Mouse (Mus musculus) mouse embryonic stem cell (cell line): ENCODE data around the gene Mrps18c.

Source experiments
- in situ Hi-C, 2 experiments: fragments of 300-500 bp; cut with MboI; formaldehyde crosslinking; loops; 1 replicate in 1 of 2; 3 replicates in 1 of 2; pipeline ENCODE4 v1.14.3; 2019 to 2020; ENCODE audit warnings: low sequenced_read_pairs in 2 of 2, low pct_unique_long_range_greater_than_20kb in 1 of 2, mixed read lengths in 1 of 2; ENCODE audit not compliant: unreplicated experiment in 1 of 2

Gene Mrps18c

GRCm38 (mm10) chr5:100820483-100821184, 22.2 kb downstream of the Mrps18c start, which contains the start of gene Abraxas1:
Gene Abraxas1 (minus strand): TSS chr5:100820965.
- in situ Hi-C loops = loop anchor here in 1 of 2 experiments (5.0 kb wide), 1 partner anchor 92 kb away; no protein-coding TSS in a partner anchor

GRCm38 (mm10) chr5:100821375-100821774, 22.9 kb downstream of the Mrps18c start:
- in situ Hi-C loops = loop anchor here in 1 of 2 experiments (5.0 kb wide), 1 partner anchor 91 kb away; no protein-coding TSS in a partner anchor

GRCm38 (mm10) chr5:100822826-100823225, 24.4 kb downstream of the Mrps18c start:
- in situ Hi-C loops = loop anchor here in 1 of 2 experiments (5.0 kb wide), 1 partner anchor 89 kb away; no protein-coding TSS in a partner anchor

GRCm38 (mm10) chr5:100825975-100826374, 27.5 kb downstream of the Mrps18c start:
- in situ Hi-C loops = no loop called here

- in situ Hi-C loops = no loop called here
Measured at GRCm38 (mm10) chr5:100826531-100826930, 28.1 kb downstream of the Mrps18c start.

GRCm38 (mm10) chr5:100828701-100829100, 30.3 kb downstream of the Mrps18c start:
- in situ Hi-C loops = no loop called here

GRCm38 (mm10) chr5:100832680-100833079, 34.3 kb downstream of the Mrps18c start:
- in situ Hi-C loops = loop anchor here in 1 of 2 experiments (5.0 kb wide), 1 partner anchor 80 kb away; no protein-coding TSS in a partner anchor

GRCm38 (mm10) chr5:100833841-100834240, 35.4 kb downstream of the Mrps18c start:
- in situ Hi-C loops = loop anchor here in 1 of 2 experiments (5.0 kb wide), 1 partner anchor 78 kb away; no protein-coding TSS in a partner anchor

GRCm38 (mm10) chr5:100835862-100836538, 37.6 kb downstream of the Mrps18c start:
- in situ Hi-C loops = no loop called here

GRCm38 (mm10) chr5:100837907-100838306, 39.5 kb downstream of the Mrps18c start:
- in situ Hi-C loops = no loop called here

- in situ Hi-C loops = loop anchor here in 1 of 2 experiments (10.0 kb wide), 1 partner anchor 820 kb away; the partner anchor contains the start of gene Nkx6-1
Measured at GRCm38 (mm10) chr5:100844485-100844884, 46.1 kb downstream of the Mrps18c start.

- in situ Hi-C loops = loop anchor here in 1 of 2 experiments (10.0 kb wide), 1 partner anchor 819 kb away; the partner anchor contains the start of gene Nkx6-1
Measured at GRCm38 (mm10) chr5:100845485-100845847, 47.0 kb downstream of the Mrps18c start, which contains the start of gene Gpat3. Gene Gpat3 (plus strand): TSS chr5:100845713.

- in situ Hi-C loops = loop anchor here in 1 of 2 experiments (10.0 kb wide), 1 partner anchor 819 kb away; the partner anchor contains the start of gene Nkx6-1
Measured at GRCm38 (mm10) chr5:100845848-100846598, 47.6 kb downstream of the Mrps18c start.

GRCm38 (mm10) chr5:100846599-100846920, 48.1 kb downstream of the Mrps18c start:
- in situ Hi-C loops = loop anchor here in 1 of 2 experiments (10.0 kb wide), 1 partner anchor 818 kb away; the partner anchor contains the start of gene Nkx6-1

- in situ Hi-C loops = loop anchor here in 1 of 2 experiments (10.0 kb wide), 1 partner anchor 818 kb away; the partner anchor contains the start of gene Nkx6-1
Measured at GRCm38 (mm10) chr5:100847143-100847542, 48.7 kb downstream of the Mrps18c start.

- in situ Hi-C loops = no loop called here
Measured at GRCm38 (mm10) chr5:100853963-100854362, 55.5 kb downstream of the Mrps18c start.
